Mouse (Mus musculus) cortical plate, adult 2 months (tissue): ENCODE data around the gene Cbr2.
A peak's percentile ranks its signal among the peaks of the same experiment; 100 is the strongest.

Experiments
- CTCF ChIP-seq: fragments of 200-500 bp; IDR thresholded peaks from 2 replicates; pipeline ENCODE4 v1.5.1; 2011; ENCODE audit warnings: mild to moderate bottlenecking, control low read depth, low read length; ENCODE audit not compliant: insufficient read depth; ENCODE audit errors: extremely low read depth
- POLR2A ChIP-seq: fragments of 200-500 bp; IDR thresholded peaks from 2 replicates; pipeline ENCODE4 v1.6.1; 2011; ENCODE audit warnings: mild to moderate bottlenecking, low read length, control low read depth; ENCODE audit not compliant: insufficient read depth; ENCODE audit errors: extremely low read depth

DNA sequence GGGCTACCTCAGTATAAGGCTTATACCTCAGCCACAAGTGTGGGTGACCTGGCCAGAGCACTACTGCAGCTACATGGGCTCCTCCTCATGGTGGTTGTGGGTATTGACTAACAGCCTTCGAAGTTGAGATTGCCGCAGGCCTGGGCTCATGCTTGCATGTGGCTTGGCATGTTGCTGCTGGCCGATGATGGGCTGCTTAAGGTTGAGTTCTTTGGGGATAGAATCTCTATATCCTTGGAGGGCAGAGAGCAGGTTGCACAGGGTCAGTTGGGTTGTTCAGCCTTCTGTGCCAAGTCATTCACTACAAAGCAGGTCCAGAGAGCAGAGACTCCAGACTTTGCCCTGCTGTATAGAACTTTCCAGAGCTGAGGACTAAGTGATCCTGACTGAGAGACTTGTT lies 52.0 kb downstream of the Cbr2 start:
- TF ChIP-seq POLR2A (no peak), CTCF (peak; percentile 38)
